Mouse (Mus musculus): Measurements from ENCODE around the gene Msln.
A peak's percentile ranks its signal among the peaks of the same experiment; 100 is the strongest.
"Not testable (repeated sequence)": the region's sequence is repeated elsewhere in the genome, so short reads cannot be mapped to it uniquely, and the experiment has no call there.

Msln gene

DNA sequence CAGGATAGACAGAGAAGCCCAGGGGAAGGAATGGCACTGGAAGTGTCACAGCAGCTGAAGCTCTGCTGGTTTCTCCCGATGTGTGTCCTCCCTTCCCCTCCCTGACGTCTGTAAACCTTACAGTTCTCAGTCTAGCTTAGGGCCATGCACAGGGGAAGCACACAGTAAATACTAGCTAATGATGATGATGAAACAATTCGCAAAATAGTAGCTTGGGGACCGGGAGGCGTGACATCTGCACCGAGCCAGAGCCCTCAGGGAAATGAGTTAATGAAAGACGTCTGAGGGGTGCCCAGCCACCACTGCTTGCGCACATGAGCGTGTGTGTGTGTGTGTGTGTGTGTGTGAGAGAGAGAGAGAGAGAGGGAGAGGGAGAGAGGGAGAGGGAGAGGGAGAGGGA, 15.2 kb upstream of the Msln start:
- no peak for DNase-seq (ENCODE audit: low read depth, low spot score)

DNA sequence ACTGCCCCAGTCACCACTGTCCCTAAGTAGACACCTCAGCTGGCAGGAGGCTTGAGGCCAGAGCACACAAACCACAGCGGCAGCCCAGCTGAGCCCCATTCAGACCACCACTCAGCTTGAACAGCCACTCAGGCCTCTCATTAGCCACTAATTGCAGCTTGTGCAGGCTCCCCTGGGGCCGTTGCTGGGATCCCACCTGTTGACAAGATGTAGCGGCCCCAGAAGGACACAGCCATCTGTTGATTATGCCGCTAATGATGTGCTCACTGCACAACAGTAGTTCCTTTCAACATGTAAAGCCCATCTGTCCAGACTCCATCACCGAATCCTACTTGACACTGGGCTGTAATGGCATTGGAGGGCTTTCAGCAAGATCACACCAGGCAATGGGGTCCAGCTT, 11.7 kb upstream of the Msln start:
- DNase-seq (ENCODE audit: low read depth, low spot score), result peak; percentile 13

DNA sequence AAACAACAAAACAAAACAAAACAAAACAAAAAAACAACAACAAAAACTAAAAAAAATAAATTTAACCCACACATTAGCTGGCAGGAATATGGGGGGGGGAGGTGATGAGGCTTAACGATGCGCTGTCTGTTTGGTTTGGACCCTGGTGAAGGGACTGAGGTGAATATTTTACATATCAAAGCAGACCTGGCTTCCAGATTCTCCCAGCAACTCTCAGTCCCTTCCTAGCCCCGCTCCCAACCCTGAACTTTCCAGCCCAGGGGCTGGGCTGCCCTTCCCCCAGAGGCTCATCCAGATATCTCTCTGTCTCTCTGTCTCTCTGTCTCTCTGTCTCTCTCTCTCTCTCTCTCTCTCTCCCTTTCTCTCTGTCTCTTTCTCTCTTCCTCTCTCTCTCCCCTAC, 8.4 kb upstream of the Msln start:
- no peak for DNase-seq (ENCODE audit: low read depth, low spot score)

DNA sequence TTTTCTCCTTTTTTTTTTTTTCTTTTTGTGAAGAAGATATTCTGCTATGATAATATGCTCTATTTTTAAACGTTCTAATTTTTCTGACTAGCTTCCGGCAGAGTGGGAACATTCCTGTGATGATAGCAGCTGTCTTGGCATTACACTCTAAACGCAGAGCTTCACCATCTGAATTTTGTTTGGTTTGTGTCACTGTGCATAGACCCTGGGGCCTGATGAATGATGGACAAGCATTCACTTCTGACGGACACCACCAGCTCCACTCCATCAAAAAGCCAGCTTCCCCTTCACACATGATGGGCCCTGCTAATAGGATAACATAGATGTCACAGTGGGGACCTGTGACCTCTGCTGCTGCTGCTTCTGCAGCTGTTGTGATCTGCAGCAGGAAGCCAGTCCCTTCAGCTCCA, 7.4 kb upstream of the Msln start:
- no peak for DNase-seq (ENCODE audit: low read depth, low spot score)

DNA sequence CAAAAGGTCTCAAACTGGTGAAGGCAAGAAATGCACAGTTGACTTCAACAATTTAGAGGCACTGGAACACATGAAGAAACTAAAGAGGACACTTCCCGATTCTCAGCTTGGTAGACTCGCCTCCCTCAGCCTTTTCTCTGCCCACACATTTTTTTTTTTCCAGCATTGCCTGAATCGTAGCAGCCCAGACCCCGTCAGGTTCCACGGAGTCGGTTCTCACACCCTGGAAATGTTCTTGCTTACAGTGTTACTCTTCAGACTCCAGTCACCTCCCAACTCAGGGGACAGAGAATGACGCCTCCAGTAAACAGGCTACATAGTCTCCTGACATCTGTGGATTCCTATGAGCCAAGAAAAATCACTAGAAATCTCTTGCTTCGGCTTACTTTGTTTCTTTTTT, 6.0 kb upstream of the Msln start:
- no peak for DNase-seq (ENCODE audit: low read depth, low spot score)

DNA sequence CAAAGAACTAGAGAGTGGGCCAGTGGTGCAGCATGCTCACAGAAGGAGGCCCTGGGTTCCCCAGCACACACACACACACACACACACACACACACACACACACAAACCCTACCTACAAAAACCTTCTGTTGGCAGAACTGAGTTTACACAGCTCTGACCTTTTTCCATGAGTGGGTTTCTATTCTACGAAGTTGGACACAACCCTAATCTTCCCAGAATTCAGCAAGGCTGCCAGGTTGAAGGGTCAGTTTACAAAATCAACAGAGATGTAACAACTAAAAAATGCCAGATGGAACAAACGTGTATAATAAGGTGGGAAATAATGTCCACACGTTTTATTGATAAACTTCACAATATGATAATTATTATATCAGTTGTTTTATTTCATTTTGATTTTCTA, 3.5 kb upstream of the Msln start:
- DNase-seq (ENCODE audit: low read depth, low spot score), result no peak

DNA sequence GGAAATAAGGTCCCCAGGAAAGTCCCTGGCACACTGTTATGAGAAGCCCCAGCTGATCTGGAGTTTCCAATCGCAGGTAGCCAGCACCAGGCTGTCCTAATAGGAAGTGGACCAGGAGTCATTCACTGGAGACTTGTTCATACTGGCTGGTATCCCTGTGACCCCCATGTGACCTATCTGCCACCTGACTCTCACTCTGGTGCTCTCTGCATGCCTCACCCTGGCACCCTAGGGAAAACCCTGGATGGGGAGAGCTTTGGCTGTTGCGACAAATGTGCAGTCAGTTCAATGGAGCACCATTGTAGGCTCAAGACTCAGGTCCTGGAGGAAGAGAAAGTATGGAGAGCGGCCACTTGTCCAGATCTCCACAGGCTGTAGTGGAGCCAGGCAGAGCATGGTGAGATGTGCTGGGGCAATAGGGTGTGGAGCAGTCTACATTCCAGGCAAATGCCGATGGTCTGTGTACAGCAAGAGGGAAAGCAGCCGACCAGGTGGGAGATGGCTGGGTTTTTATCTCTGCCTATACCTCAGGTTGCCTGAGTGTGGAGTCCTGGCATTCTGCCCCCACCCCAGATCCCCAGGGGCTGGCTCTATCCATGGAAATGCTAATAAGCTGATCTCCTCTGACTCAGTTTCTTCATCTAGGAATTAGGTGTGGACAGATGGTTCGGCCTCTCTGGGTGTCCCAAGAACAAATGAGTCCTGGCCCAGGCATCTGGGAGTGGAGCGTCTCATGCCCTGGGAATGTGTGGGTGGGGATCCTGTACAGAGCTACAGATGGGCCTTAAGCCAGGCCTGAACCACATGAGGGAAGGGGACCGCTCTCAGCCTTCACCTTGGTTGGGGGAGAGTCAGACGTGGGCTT, 2.4 kb upstream of the Msln start:
- no peak for DNase-seq (ENCODE audit: low read depth, low spot score)

DNA sequence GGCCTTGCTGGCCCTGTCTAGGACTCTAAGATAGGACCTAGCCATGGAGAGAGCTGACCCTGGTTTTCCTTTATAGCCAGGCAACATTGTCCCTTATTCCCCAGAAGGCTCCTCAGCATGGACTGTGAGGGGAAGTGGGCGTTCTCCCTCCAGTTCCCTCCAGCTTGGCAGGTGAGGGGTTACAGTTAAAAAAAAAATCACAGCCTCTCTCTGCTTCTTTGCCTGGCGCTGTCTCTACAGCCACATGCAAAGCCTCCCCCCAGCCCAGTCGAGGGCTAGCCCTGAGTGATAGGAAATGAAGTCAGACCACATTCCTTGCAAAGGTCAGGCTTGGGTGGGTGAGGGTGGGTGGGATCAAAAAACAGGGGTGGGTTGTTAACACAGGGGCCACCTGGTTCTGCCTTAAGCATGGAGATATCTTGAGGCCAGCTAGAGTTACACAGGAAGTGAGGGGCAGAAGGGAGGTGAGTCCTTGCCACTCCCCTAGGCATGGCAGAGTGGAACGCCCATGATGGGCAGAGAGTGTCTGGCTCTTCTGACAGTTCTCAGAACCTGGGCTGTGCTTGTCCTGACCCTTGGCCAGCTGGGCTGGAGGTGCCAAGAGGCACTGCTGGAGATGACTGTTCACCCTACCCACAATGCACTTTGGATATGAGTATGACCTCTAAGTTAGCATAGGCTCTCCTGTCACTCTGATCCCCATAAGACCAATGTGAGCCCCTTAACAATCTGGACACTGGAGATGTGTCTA, 1.6 kb upstream of the Msln start:
- no peak for DNase-seq (ENCODE audit: low read depth, low spot score)

DNA sequence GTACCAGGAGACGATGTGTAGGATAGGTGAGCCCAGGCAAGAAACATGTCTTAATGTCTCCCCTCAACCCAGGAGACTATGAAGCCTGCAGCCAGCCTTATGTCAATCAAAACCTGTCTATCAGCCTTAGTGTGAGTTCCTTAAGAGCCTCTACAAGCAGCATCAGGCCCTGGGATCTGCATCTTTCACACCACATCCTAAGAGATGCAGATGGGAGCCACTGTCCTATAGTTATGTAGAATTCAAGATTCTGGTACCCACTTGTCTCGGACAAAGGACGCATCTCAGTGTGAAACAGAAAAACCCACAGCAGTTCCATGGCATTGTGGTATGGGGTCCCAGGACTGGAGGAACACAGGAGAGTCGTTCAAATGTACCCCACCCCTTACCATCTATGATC, 908 bp upstream of the Msln start:
- DNase-seq (ENCODE audit: low read depth, low spot score), result no peak

DNA sequence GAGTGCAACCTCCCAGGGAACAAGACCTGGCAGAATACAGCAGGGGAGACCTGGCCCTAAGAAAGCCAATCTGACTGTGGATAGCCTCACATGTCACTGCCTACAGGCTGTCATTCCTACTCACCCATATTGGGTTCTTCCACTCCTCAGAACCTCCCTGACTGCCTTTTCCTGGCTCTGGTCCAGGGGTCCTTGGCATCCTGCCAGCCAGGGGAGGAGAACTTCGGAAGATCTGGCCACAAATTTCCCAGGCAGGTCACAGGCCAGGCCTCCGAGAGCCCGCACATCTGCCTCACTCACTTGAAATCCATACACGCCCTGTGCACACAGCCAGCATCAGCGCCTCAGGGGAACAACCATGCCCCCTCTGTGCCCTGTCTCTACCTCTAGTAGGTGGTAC, 2.7 kb downstream of the Msln start:
- no peak for DNase-seq (ENCODE audit: low read depth, low spot score)

DNA sequence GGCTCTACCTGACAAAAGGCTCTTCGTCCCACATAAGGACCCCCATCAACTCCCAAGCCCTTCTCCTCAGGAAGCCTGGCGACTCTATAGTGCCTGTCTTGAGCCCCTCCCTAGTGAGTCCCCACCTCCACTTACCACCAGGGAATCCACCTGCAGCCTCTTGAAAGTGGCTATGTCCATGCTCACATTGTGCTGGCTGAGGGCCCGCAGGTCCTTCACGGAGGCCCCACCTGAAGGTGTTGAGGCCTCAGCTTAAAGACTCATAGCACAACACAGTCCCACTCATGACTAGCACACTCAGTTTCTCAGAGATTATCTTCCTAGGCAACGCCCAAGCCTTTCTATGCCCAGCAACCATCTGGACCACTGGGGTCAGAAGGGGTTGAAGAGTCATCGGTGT, 4.9 kb downstream of the Msln start:
- DNase-seq (ENCODE audit: low read depth, low spot score), result no peak

DNA sequence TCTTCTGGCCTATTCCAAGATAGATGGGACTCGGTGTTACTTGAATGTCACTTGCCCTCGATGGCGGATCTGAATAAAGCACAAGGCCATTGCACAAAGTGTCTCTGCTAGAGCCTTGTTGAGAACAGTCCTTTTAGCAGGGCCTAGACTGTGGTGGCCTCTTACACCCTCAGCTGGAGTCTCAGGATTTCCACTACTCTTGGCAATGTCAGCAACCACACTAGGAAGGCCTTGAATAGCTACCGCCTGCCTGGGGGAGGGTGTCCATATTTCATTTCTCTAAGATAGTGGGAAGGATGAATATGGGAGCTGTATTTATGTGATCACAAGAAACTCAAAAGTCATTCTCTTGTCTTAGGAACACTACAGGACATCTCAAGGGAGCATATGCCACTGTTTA, 5.9 kb downstream of the Msln start:
- DNase-seq (ENCODE audit: low read depth, low spot score), result no peak

DNA sequence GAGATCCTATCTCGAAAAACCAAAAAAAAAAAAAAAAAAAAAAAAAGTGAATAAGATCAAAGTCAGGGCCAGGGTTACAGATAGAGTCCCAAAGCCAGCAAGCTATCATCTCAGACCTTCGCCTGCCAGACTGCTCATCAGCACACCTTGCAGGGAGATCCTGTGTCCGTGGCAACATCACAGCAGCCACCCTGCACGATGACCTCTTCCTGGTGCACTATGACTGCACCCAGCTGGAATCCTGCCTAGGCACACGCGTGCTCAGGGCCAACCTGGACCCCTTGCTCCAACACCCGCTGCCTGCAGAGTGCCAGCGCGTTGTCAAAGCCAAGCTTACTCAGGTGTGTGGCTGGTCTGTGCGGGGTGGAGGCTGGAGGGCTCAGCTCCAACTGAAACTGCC, 9.9 kb downstream of the Msln start:
- no peak for DNase-seq (ENCODE audit: low read depth, low spot score)

DNA sequence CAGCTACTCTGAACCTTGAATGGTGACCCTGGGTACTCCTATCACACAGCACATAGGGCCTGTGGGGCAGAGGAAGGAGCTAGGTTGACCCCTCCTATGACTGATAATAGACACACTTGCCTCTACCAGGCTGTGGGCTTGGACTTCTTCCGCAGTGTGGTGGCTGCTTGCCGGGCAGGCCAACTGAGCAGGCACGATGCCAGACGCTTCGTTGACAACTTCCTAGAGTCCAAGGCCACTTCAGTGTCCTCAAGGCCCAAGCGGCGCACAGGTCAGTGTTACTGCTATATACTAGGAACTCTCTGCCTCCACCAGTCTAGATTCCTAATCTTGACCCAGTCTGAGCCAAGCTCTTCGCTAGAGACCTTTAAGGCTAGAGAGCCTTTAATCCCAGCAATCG, 10.3 kb downstream of the Msln start:
- no peak for DNase-seq (ENCODE audit: low read depth, low spot score)

DNA sequence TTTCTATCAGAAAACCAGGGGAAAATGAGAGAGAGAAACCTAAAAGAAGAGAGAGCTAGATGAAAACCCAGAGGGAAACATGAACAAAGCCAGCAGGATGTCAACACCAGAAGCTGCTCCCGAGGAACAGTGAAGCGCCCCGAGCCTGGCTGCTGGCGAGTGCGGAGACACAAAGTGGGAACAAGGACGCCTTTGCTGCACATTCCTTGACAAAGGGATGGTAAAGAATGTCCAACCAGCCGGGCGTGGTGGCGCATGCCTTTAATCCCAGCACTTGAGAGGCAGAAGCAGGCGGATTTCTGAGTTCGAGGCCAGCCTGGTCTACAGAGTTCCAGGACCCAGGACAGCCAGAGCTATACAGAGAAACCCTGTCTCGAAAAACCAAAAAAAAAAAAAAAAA, 12.7 kb downstream of the Msln start:
- not testable (repeated sequence) for DNase-seq (ENCODE audit: low read depth, low spot score)

DNA sequence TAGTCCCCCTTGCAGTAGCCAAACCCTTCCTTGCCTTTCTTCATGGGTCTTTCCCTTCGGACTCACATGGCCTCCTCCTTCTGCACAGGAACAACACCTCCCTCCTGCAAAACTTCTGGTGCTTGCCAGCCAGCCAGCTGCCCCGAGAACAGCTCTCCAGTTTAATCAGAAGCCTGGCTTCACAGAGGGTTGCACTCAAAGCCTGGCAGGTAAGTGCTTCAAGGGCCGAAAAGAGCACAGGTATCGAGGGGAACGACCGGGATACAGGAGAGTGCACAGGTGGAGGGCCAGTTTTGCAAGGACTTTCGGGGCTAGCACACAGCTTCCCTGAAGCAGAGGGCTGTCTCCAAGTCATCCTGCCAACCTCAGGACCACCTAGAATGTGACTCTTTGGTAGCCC, 15.3 kb downstream of the Msln start:
- DNase-seq (ENCODE audit: low read depth, low spot score), result no peak

DNA sequence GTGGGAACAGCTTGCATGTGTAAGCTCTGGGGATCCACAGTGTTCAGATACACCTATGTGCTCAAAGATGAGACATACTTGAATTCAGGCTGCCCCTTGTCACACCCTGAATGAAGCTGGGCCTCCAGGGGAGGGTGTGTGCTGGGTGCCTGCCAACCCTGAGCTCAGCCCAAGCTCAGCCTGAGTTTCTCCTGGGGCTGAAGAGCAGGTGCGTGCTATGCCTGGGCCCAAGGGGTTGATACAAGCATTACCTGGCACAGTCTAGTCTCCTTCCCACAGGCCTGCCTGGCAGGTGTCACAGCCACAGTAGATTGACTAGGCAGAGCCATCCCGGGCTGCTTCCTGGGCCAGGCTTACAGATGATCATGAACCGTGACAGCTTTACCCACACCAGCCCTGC, 18.4 kb downstream of the Msln start, which contains the start of gene Mslnl:
TSS of gene Mslnl (plus strand) at position 298 of the 400 bp plus-strand sequence.
- no peak for DNase-seq (ENCODE audit: low read depth, low spot score)

DNA sequence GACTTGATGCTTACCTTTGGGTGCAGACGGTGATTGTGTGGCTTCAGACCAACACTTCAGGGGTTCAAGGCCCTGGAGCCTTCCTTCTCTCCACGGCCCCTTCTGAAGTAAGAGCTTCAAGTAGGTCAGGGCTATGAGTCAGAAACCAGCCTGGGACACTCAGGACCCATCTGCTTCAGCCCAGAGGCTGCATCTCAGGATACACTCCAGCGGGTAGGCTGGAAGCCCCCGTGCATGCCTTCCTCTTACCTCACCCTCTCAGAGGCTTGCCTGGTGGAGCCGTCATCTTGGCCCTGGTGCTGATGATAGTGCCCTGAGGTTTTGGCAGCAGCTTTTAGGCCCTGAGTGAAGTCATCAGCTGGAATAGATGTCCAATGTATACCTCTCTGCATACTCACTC, 18.9 kb downstream of the Msln start:
- DNase-seq (ENCODE audit: low read depth, low spot score), result no peak

DNA sequence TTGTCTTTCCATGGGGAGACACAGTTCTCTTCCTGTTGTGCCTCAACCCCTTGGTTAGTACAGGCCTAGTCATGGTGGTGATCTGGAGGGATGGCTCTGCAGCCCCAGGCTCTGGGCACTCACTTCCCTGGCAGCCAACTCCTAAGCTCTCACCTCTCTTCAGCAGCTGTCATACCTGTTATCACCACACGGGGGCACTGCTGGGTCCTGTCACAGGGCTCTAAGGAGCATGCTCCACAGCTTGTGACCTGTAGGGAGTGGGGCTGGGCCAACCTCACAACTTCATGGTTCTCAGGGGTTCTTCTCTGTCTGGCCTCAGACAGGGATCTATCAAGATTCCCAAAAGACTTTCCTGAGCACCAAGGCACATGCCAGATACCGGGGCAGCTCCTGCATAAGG, 22.1 kb downstream of the Msln start:
- DNase-seq (ENCODE audit: low read depth, low spot score), result peak; percentile 61

DNA sequence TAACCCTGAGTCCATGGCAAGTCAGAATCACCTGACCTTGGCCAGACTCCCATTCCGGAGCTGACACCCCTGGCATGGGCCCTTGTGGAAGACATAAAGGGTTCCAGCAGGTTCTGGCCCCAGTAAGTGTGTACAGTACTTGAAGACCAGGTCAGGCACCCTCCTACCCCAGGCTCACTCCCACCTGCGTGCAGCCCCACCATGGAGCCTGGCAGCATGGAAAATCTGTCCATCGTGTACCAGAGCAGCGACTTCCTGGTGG, 26.2 kb downstream of the Msln start:
- DNase-seq (ENCODE audit: low read depth, low spot score), result no peak

DNA sequence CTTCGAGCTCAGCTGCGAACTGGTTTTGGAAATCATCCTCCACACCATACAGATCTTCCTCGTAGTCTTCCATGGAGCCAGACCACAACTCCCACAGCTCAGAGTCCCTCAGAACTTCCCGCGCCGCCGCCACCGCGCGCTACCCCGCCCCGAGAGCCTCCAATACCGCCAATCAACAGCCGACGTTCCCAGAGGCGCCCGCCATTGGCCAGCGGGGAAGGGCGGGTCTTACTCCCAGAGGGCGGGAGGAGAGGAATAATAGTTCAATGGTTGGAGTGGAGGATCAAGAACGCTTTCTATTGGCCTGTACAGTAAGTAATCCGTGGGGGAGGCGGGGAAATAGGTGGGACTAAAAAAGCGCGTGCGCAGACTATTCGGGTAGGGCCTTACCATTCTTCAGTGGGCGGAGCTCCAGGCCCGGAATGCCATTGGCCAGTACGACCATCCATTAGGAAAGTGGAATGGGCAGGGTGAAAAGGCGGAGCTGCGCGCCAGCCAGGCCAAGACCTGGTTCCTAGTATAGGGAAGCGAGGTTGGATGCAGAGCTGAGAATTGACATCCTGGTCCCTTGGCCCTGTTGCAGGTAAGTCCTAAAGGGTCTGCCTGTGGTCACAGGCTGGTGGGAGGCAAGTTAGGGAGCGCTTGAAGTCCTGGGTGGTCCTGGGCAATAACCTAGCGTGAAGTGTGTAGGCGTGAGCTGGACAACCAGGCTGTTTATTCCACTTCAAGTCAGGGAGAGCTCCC, 26.7 kb downstream of the Msln start, which contains the start of the genes Chtf18 and Rpusd1:
TSS of gene Chtf18 (minus strand) at position 155 of the 744 bp plus-strand sequence.
TSS of gene Rpusd1 (plus strand) at position 406 of the 744 bp plus-strand sequence.
- DNase-seq (ENCODE audit: low read depth, low spot score), result peak; percentile 100

DNA sequence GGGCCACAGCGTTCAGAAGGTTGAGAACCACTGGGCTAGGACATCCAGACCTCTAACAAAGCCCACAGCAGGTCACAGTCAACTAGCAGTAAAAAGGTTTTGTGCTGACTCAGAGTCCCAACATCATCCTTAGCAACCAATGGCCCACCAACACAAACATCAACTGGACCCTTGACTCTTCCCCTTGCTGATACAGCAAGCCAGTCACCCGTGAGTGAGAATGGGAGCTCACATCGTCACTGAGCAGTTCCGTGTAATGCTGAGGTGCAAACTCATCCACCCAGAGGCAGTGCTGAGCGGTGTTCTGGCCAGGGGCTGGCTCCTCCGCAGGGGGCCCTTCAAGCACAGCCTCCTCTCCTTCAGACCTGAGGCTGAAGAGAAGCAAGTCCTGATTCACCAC, 28.9 kb downstream of the Msln start:
- no peak for DNase-seq (ENCODE audit: low read depth, low spot score)

All from A20 (cell line).